Mouse (Mus musculus) stomach, postnatal 0 days (tissue): ENCODE measurements around the gene Mttp. TPM values are rescaled to one million over a fixed set of nuclear protein-coding genes. Genes with fewer than 3 reads are reported as not detected.
A peak's percentile ranks its signal among the peaks of the same experiment; 100 is the strongest.

Experiments used
- ATAC-seq: fragments of 200-750 bp; cut with Nextera tagmentation; 2 replicates; pipeline ENCODE4 v1.8.0; 2017; ENCODE audit not compliant: low FRiP score, low TSS enrichment
- DNase-seq: peaks from one replicate; pipeline ENCODE4 v3.0.0-alpha.2; 2016; ENCODE audit warnings: low spot score
- H3K27ac ChIP-seq: fragments of 300-500 bp; sonication (generic); replicated peaks from 2 replicates; pipeline ENCODE4 v1.5.1; 2014; ENCODE audit warnings: mild to moderate bottlenecking, control low read depth
- H3K27me3 ChIP-seq: fragments of 300-500 bp; sonication (generic); 2 replicates; pipeline ENCODE4 v1.6.1; 2014; ENCODE audit warnings: low read length; ENCODE audit not compliant: control insufficient read depth, insufficient read depth
- H3K36me3 ChIP-seq: fragments of 300-500 bp; sonication (generic); 2 replicates; pipeline ENCODE4 v1.6.1; 2014; ENCODE audit warnings: low read length, mixed read lengths; ENCODE audit not compliant: control insufficient read depth, insufficient read depth
- H3K4me1 ChIP-seq: fragments of 300-500 bp; sonication (generic); replicated peaks from 2 replicates; pipeline ENCODE4 v1.6.1; 2014; ENCODE audit warnings: antibody characterized with exemption; ENCODE audit not compliant: control insufficient read depth, insufficient read depth
- H3K4me2 ChIP-seq: fragments of 300-500 bp; sonication (generic); replicated peaks from 2 replicates; pipeline ENCODE4 v1.6.1; 2014; ENCODE audit warnings: low read depth, mild to moderate bottlenecking, control low read depth, moderate library complexity
- H3K4me3 ChIP-seq: fragments of 300-500 bp; sonication (generic); 2 replicates; pipeline ENCODE4 v1.5.1; 2014; ENCODE audit warnings: low read depth, low read length, control low read depth
- H3K9ac ChIP-seq: fragments of 300-500 bp; sonication (generic); 2 replicates; pipeline ENCODE4 v1.6.1; 2014; ENCODE audit warnings: mild to moderate bottlenecking, low read length, control low read depth, mixed read lengths
- H3K9me3 ChIP-seq: fragments of 300-500 bp; sonication (generic); 2 replicates; pipeline ENCODE4 v1.6.1; 2016; ENCODE audit warnings: low read length; ENCODE audit not compliant: control insufficient read depth
- CTCF ChIP-seq: IDR thresholded peaks from 2 replicates; pipeline ENCODE4 v1.5.1; 2016; ENCODE audit warnings: antibody characterized with exemption, low read depth, mild to moderate bottlenecking, moderate library complexity
- EP300 ChIP-seq: optimal IDR thresholded peaks from 2 replicates; pipeline ENCODE3; 2016; ENCODE audit warnings: antibody characterized with exemption
- WGBS: fragments of 180-500 bp; shearing (Covaris S2); extraction: QIAGEN DNeasy Blood & Tissue Kit; methylation state at CpG from one replicate; pipeline ENCODE4 v1.1.7; 2014; 5-methylcytosine and 5-hydroxymethylcytosine counted together
- polyA plus RNA-seq: library from polyadenylated mRNA; unstranded; fragments of >200 nt; fragmentation: Nextera tagmentation; extraction: Ambion mirVana; gene quantifications from 2 replicates; pipeline ENCODE4 v1.2.1, GENCODE M21; 2015

Gene Mttp
- polyA plus RNA-seq, 1 experiment from 2014 or later = 14.1 TPM

GRCm38 (mm10) chr3:138118831-138119230, 25.9 kb downstream of the Mttp start:
- Histone ChIP-seq H3K9me3 (no peaks in the 10 kb centered on the region), H3K4me3 (no peak overlapping the region), H3K27ac (peak overlapping the region; percentile 56), H3K4me2 (no peak overlapping the region), H3K9ac (no peak overlapping the region), H3K4me1 (no peaks in the 10 kb centered on the region), H3K36me3 (no peaks in the 10 kb centered on the region), H3K27me3 (no peaks in the 10 kb centered on the region)
- 78% methylated on average over 14 of the region's 14 CpGs for WGBS
- TF ChIP-seq CTCF (no peak), EP300 (no peak)
- DNase-seq (no peak), ATAC-seq (no peak)

GRCm38 (mm10) chr3:138118392-138118791, 26.4 kb downstream of the Mttp start:
- DNase-seq = no peak
- 69% methylated on average over 6 of the region's 6 CpGs for WGBS
- no peak overlapping the region for H3K9ac ChIP-seq

GRCm38 (mm10) chr3:138116871-138117270, 27.9 kb downstream of the Mttp start:
- Histone ChIP-seq H3K9me3 (no peaks in the 10 kb centered on the region), H3K27me3 (no peaks in the 10 kb centered on the region), H3K9ac (no peak overlapping the region), H3K27ac (no peak overlapping the region), H3K4me2 (no peak overlapping the region), H3K36me3 (no peaks in the 10 kb centered on the region), H3K4me3 (no peak overlapping the region), H3K4me1 (no peaks in the 10 kb centered on the region)
- DNase-seq = no peak
- TF ChIP-seq CTCF = no peak
- ATAC-seq = no peak
- 74% methylated on average over 4 of the region's 4 CpGs for WGBS

More at GRCm38 (mm10) chr3:138118392-138118791, 26.4 kb downstream of the Mttp start:
- H3K4me3 ChIP-seq = no peak overlapping the region
- peak overlapping the region; percentile 56 for H3K27ac ChIP-seq
- H3K27me3 ChIP-seq = no peaks in the 10 kb centered on the region
- no peaks in the 10 kb centered on the region for H3K9me3 ChIP-seq
- no peak for TF ChIP-seq EP300
- no peak for TF ChIP-seq CTCF
- H3K4me1 ChIP-seq = no peaks in the 10 kb centered on the region
- no peaks in the 10 kb centered on the region for H3K36me3 ChIP-seq
- no peak overlapping the region for H3K4me2 ChIP-seq
- peak; percentile 74 for ATAC-seq

- H3K9me3 ChIP-seq = no peaks in the 10 kb centered on the region
- DNase-seq (no peak), ATAC-seq (no peak)
- no peak overlapping the region for H3K4me3 ChIP-seq
- H3K36me3 ChIP-seq = no peaks in the 10 kb centered on the region
- no peaks in the 10 kb centered on the region for H3K27me3 ChIP-seq
- TF ChIP-seq EP300 = no peak
- no peak for TF ChIP-seq CTCF
- H3K9ac ChIP-seq = no peak overlapping the region
- no peak overlapping the region for H3K27ac ChIP-seq
- WGBS = 82% methylated on average over 17 of the region's 17 CpGs
- H3K4me1 ChIP-seq = no peaks in the 10 kb centered on the region
- no peak overlapping the region for H3K4me2 ChIP-seq
Measured at GRCm38 (mm10) chr3:138114106-138114505, 30.7 kb downstream of the Mttp start.

GRCm38 (mm10) chr3:138110910-138111782, 33.6 kb downstream of the Mttp start:
- H3K27ac ChIP-seq = no peak overlapping the region
- H3K9me3 ChIP-seq = no peaks in the 10 kb centered on the region
- TF ChIP-seq CTCF (no peak), EP300 (no peak)
- H3K36me3 ChIP-seq = no peaks in the 10 kb centered on the region
- H3K27me3 ChIP-seq = no peaks in the 10 kb centered on the region
- H3K4me2 ChIP-seq = no peak overlapping the region
- ATAC-seq = no peak
- no peak overlapping the region for H3K9ac ChIP-seq
- 92% methylated on average over 19 of the region's 19 CpGs for WGBS
- H3K4me1 ChIP-seq = no peaks in the 10 kb centered on the region
- H3K4me3 ChIP-seq = no peak overlapping the region
- no peak for DNase-seq

- Histone ChIP-seq H3K9me3 (no peaks in the 10 kb centered on the region), H3K9ac (no peak overlapping the region), H3K4me3 (no peak overlapping the region), H3K4me1 (no peaks in the 10 kb centered on the region), H3K27ac (no peak overlapping the region), H3K4me2 (no peak overlapping the region), H3K27me3 (no peaks in the 10 kb centered on the region), H3K36me3 (no peaks in the 10 kb centered on the region)
- no peak for TF ChIP-seq EP300
- TF ChIP-seq CTCF = no peak
- ATAC-seq = no peak
- 92% methylated on average over 10 of the region's 10 CpGs for WGBS
- DNase-seq = no peak
Measured at GRCm38 (mm10) chr3:138106887-138107286, 37.9 kb downstream of the Mttp start.
